Mouse (Mus musculus): Measurements from ENCODE around the gene Mrps11. TPM values are rescaled to one million over a fixed set of nuclear protein-coding genes. Genes with fewer than 3 reads are reported as not detected.

Mrps11 gene
- total and polyA plus RNA-seq, 3 experiments, result 68.3 to 94.6 (median 75.1) TPM

- TF ChIP-seq CHD2 (IDR thresholded peaks at IDR 0.05; ENCODE audit: low read length), result no peak
- TF ChIP-seq ELF1 (IDR thresholded peaks at IDR 0.05; ENCODE audit: low read depth, low read length), result no peak
- no peak for TF ChIP-seq JUND (conservative IDR thresholded peaks at IDR 0.05; ENCODE audit: low read depth, low read length)
- TF ChIP-seq JUN (IDR thresholded peaks at IDR 0.05; ENCODE audit: insufficient read depth, low read depth, low read length), result no peak
- TF ChIP-seq POLR2A (IDR thresholded peaks at IDR 0.05; ENCODE audit: low read depth, low read length), result no peak
- TF ChIP-seq HCFC1 (IDR thresholded peaks at IDR 0.05; ENCODE audit: low read depth, low read length), result no peak
- TF ChIP-seq PAX5 (IDR thresholded peaks at IDR 0.05; ENCODE audit: low read length), result no peak
These were observed 43.9 kb downstream of the Mrps11 start (continued) for GRCm38 (mm10) chr7:78826682-78827385.

- H3K4me1 ChIP-seq (ENCODE audit: control insufficient read depth in 1 of 2, insufficient read depth in 2 of 2), result peaks cover 4 to 6% of the 10 kb centered on the region in 2 experiments; a peak in 2 of 4 replicates
- H3K27ac ChIP-seq (ENCODE audit: insufficient read depth, low read depth), result no peak overlapping the region
- no peak overlapping the region for H3K9ac ChIP-seq (ENCODE audit: insufficient read depth, low read depth)
- peaks cover 31 to 71% of the 10 kb centered on the region in 2 experiments for H3K36me3 ChIP-seq (replicated peaks in 1 of 2; ENCODE audit: control insufficient read depth in 1 of 2, insufficient read depth in 1 of 2, low read length in 1 of 2)
- no peak overlapping the region for H3K4me3 ChIP-seq (replicated peaks in 1 of 3; ENCODE audit: low read depth in 2 of 3, low read length in 2 of 3, poor library complexity in 1 of 3)
- no peaks in the 10 kb centered on the region for H3K27me3 ChIP-seq (replicated peaks)
- TF ChIP-seq USF1 (IDR thresholded peaks at IDR 0.05; ENCODE audit: low read depth, low read length) (no peak), CHD2 (IDR thresholded peaks at IDR 0.05; ENCODE audit: low read length) (no peak), MEF2A (IDR thresholded peaks at IDR 0.05; ENCODE audit: borderline replicate concordance, low read depth, low read length) (no peak), KAT2A (IDR thresholded peaks at IDR 0.05; ENCODE audit: insufficient replicate concordance, low read length) (no peak), RAD21 (IDR thresholded peaks at IDR 0.05; ENCODE audit: low read depth, low read length) (no peak), TCF12 (IDR thresholded peaks at IDR 0.05; ENCODE audit: low read depth, low read length) (no peak), GABPA (IDR thresholded peaks at IDR 0.05; ENCODE audit: insufficient replicate concordance, low read depth, low read length) (no peak), MXI1 (IDR thresholded peaks at IDR 0.05; ENCODE audit: low read depth, low read length) (no peak), NELFE (IDR thresholded peaks at IDR 0.05; ENCODE audit: low read depth, low read length) (no peak), BHLHE40 (IDR thresholded peaks at IDR 0.05; ENCODE audit: low read depth, low read length) (no peak), ZMIZ1 (IDR thresholded peaks at IDR 0.05; ENCODE audit: low read depth, low read length) (no peak), CTCF (conservative IDR thresholded peaks at IDR 0.05 in 1 of 2, IDR thresholded peaks at IDR 0.05 in 1 of 2; ENCODE audit: low read depth in 2 of 2, low read length in 2 of 2) (no peak), E2F4 (IDR thresholded peaks at IDR 0.05; ENCODE audit: insufficient replicate concordance, low read depth, low read length) (no peak), EP300 (IDR thresholded peaks at IDR 0.05; ENCODE audit: low read length) (no peak), TBP (conservative IDR thresholded peaks at IDR 0.05; ENCODE audit: low read depth, low read length) (no peak), POLR2AphosphoS2 (IDR thresholded peaks at IDR 0.05; ENCODE audit: low read depth, low read length) (no peak), JUN (IDR thresholded peaks at IDR 0.05; ENCODE audit: insufficient read depth, low read depth, low read length) (no peak), MAX (IDR thresholded peaks at IDR 0.05; ENCODE audit: low read length) (no peak)
- H3K79me2 ChIP-seq (replicated peaks; ENCODE audit: control insufficient read depth, extremely low read depth, insufficient read depth, poor library complexity, severe bottlenecking), result no peaks in the 10 kb centered on the region
- dilution Hi-C loops (cut with MboI; ENCODE audit: extremely low pct_ligation_motif_present, extremely low pct_unique_long_range_greater_than_20kb, low sequenced_read_pairs), result no loop called here
- no peak overlapping the region for H3K4me2 ChIP-seq (ENCODE audit: insufficient read depth, low read depth, poor library complexity, severe bottlenecking)
- DNase-seq (ENCODE audit: extremely low read depth), result no peak
- in situ Hi-C loops (cut with MboI; ENCODE audit: low pct_ligation_motif_present, low pct_unique_long_range_greater_than_20kb, low sequenced_read_pairs), result no loop called here
- no peaks in the 10 kb centered on the region for H3K9me3 ChIP-seq (replicated peaks; ENCODE audit: low read length)
These were observed 44.9 kb downstream of the Mrps11 start for GRCm38 (mm10) chr7:78827749-78828362.
